Mouse (Mus musculus) c-Kit-negative CD71-positive TER-119-positive erythroid progenitor cells, embryonic 14.5 days (primary cell): ENCODE measurements around the gene Tead1.

Experiments used
- DNase-seq: peaks from one replicate; pipeline ENCODE4 v3.0.0-alpha.2; 2013; ENCODE audit warnings: low read depth, low spot score

Tead1 gene

DNA sequence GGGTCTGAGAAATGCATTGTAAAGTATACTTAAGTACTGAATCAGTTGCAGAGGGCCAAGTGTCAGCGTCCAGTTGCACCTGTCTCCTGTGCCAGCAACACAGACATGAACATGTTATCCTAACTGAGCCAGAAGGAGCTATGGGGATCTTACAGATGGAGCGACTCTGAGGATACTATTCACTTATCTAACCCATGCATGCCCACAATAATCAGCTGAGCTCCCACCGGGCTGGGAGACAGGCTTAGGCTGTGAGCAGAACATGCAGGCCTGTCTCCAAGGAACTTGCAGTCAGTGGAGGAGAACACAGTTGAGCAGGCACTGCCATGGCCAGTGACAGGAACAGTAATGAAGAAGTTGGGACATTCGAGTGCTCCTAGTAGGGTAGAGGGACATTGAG lies 42.7 kb downstream of the Tead1 start:
- no peak for DNase-seq

DNA sequence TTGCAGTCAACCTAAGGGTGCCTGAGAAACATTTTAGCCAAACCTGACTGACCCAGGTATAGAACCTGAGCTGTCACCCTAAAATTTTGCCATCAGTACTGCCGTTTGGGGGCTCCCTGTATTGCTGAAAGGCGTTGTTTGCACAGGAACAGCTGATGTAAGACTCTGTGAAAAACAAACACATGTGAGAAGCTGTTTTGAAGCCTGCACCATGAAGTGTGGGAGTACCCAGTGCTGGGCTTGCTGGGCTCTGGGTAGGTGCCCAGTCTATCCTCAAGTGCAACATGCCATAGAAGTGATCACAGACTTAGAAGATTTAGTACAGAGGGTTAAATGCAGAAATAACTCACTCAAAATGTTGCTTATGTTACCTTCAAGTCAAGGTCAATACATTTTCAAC lies 49.3 kb downstream of the Tead1 start:
- DNase-seq: no peak

DNA sequence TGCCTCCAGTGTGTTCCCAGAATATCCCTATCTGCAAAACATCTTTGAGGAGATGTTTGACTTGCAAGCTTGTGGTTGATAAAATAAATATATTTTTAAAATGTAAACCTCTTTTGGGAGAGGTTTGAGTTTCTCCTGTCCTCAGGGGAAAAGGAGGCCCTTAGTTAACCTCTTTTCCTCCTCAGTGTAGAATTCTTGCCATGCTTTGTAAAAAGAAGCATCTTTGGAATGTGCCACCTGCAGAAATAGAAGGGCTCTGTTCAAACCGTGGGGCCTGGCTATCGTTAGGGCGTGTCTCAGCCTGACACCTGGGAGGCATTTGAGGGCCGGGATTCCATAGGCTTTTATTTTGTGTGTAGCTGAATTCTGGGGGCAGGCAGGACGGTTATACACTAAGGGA lies 51.1 kb downstream of the Tead1 start:
- no peak for DNase-seq

DNA sequence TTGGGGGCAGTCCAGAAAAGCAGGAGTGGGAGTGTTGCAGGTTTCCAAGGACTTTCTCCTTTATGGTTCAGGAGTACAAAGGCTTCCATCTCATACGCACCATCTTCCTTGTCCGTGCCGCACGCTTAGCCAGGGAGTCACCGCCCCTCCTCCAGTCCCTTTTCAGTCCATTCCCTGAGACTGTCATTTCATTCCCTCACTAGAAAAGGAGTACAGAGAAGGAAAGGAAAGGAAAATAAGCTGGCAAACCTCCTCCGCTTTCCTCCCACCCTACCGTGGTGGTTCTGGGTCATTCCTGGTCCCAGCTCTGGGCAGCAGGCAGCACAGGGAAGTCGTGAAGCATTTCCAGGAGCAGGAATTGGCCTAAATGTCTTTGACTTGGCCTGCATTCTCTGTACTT lies 52.5 kb downstream of the Tead1 start:
- DNase-seq: no peak

DNA sequence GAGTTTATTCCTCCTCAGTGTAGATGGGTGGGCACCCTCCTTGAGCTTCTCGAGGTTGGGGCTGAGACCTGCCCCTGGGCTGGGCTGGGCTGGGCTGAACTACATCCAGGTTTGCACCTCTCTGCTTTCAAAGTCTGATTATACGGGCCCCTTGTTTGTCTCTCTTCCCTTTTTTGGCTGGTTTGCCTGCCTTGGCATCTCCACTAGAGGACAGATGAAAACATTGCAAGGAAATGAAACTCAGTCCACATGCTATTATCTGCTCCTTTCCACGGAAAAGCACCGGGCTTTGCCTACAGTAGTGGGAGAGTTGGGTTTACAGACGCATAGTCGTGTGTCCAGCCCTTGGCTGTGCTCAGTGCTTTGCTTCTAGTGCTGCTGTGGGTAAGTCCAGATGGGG lies 60.1 kb downstream of the Tead1 start:
- DNase-seq: no peak

DNA sequence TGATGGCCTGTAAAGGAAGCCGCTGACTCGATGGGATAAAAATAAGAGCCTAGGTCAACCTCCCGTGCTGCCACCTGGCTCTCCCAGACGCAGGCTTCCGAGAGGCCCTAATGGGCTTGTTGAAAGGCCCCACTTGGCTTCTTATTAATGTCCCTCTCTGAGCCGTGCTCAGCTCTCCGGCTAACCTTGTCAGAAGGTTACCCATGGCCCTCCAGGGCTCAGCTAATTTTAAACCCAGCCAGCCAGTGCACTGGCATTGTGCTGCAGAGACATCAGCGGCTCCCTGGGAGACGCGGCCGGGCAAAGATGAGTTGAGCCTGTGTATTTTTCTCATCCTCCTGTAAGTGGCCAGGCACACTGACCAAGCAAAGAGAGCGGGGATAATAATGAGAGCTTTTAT lies 62.7 kb downstream of the Tead1 start:
- DNase-seq: no peak

DNA sequence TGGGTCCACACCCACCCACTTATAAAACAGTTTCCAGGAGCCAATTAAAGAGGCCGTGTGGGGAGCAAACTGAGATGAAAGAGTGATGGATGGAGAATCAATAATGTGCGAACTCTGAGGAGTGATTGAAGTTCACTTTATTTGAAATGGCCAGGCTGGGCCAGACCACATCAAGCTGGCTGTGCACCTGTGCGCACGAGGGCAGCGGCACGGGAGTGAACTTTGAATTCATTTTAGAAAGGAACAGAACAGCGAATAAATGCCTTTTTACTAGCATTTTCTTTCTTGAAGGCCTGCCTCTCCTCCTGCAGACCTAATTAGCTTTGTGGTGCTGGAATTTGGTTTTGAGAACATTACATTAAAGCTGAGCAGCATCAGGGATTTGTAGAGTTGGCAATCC lies 63.9 kb downstream of the Tead1 start:
- no peak for DNase-seq

DNA sequence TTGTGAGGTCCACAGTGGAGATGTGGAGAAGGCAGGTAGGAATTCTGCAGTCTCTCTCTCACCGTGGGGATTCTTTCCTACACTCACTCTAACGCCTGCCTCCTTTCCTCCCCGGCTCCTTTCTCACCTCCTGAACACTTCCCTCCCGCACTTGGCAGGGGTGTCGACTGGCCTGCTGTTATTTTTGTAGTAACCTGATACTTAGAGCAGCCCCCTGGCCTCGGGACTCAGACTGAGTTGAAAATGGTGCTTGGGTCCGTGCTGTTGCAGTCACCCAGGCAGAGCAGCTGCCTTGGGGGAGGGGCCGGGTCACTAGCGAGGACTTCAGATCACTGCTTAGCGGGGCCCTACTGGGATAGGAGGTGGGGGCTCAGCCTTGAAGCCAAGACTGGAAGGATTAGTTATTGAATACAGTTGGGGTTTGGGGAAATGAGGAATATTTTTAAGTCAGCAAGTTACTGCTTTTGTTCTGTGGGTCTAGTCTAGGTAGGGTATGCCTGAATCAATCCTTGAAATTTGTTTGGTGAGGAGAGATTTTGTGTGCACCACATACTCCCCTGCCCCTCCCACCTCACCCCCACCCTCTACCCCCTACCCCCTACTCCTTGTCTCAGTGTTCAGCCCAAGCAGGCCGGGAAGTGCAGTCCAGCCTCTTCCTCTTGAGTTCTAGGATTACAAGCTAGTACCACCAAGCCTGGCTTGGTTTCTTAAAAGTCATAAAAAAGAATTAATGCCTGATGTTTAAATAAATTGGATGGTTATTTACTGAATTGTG lies 64.7 kb downstream of the Tead1 start:
- no peak for DNase-seq

DNA sequence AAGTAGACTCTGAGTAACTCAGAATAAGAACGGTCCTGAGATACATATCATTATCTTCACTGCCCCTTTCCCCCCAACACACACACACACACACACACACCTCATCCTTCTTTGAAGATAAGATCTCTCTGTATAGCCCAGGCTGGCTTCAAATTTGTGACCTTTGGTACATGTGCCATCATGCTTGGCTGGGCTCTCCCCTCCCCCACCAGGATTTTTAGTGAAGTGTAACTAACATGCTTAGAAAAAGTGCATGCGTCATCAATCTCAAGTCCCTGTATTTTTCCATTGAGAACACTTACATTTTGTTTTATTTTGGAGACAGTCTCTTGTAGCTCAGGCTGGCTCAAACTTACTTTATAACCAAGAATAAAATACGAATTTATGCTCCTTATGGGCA lies 68.1 kb downstream of the Tead1 start:
- DNase-seq: no peak

DNA sequence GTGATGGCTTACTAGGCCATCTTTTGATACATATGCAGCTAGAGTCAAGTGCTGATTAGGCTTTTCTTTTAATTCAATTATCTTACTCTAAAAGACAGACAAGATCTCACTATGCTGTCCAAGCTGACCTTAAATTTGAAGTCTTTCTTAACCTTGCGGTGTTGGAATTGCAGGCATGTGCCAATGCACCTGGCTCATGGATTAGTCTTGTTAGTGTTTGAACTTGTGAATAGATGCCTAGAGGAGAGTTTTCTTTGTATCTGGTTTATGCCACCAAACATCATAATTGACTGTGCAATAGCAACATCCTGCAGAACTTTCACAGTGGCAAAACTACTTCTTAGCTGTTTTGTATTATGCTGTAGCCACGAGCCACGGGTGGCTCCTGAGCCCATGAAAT lies 68.7 kb downstream of the Tead1 start:
- no peak for DNase-seq

DNA sequence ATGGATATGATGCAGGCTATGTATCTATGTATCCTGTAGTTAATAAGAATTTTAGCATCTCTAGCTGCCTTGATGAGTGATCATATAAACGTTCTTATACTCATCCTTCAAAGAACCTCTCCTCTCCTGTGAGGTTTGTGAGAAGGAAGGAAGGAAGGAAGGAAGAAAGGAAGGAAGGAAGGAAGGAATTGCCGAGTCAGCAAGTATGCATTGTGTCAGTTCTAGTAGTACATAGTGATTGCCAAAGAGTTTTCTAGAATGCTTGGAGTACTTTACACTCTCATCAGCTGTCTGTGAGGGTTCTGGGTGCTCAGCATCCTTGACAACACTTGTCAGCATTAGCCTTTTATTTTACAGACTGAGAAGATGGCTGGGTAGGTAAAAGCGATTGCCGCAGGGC lies 69.2 kb downstream of the Tead1 start:
- no peak for DNase-seq

DNA sequence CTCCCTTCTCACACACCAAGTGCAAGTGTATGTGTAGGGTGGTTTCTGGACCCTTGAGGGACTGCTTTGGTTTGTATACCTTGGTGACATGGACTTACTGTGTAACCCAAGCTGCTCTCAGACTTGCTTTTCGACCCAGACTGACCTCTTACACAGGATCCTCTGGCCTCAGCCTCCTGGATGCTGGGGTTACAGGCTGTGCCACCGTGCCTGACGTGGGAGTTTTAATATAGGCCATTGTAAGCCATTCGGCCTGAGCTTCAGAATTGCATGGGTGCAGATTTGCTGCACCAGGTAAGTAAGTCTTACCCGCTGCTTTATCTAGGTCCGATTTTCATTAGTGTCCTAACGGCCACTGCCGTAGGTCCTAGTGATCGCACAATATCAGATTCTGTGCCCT lies 71.0 kb downstream of the Tead1 start:
- no peak for DNase-seq

DNA sequence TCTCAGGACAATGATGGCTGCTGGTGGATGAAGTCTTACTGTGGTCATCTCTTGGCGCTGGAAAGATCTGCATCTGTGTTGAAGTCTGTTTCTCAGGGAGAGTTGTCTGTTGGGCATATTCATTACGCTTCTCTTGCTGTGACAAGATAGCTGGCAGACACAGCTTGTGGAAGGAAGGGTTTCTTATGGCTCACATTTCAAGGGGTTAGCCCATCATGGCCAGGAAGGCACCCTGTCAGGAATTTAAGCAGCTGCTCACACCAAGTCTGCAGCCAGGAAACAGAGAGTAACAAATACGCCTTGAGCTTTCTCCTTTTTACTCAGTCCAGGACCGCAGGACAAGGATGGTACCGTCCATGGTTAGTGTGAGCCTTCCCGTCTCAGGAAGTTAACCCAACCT lies 73.2 kb downstream of the Tead1 start:
- DNase-seq: no peak

DNA sequence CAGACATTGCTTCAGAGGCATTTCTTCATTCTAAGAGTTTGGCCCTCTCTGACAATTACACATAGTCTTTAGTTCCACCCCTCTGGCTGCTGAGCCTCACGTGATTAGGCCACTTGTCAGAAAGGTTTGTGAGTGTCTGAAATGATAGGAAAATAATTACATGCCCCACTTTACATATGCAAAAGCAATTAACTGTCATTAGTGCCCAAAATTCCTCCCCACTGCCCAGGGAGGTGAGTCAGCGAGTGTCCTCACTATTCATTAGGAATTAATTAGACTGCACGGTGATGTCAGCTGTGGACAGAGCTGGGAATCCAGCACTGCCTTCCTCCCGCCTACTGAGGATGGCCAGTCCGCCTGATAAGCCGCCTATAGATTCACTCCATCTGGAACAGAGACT lies 74.2 kb downstream of the Tead1 start:
- no peak for DNase-seq

DNA sequence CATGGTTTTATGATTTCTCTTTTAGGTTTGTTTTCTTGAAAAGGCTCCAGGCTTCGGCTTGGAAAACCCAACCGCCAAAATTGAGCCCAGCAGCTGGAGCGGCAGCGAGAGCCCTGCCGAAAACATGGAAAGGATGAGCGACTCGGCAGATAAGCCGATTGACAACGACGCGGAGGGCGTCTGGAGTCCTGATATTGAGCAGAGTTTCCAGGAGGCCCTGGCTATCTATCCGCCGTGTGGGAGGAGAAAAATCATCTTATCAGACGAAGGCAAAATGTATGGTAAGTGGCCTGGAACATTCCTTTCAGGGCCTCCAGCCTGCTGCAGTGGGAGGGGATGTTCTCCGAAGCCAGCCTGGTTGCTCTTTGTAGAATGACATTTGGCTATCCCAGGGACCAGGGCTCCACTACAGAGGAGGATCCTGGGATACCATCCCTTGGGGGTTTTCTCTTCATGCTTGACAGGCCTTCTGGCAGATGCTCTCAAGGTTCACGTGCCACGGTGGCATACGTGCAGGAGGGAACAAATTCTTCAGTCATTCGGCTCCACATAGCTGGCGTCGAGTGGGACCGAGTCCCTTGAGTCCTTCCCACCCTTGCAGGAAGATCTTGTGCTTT lies 80.3 kb downstream of the Tead1 start:
- no peak for DNase-seq

DNA sequence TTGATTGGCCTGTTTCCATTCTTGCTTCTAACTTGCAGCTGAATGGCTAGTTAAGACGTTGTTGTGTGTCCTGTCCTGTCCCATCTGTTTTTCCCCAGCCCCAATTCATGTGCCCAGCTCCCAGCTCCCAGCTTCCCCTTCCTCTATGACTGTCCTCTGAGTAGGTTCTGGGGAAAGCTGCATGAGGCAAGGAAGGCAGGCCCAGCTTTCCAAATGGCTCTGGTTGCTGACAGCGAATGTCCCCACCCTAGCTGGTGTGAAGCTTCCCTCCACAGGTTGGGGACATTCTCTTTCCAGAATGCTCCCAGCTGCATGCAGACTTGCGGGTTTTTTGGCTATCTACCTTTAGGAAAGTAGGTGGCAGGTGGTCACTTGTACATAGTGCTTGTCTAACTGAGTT lies 81.2 kb downstream of the Tead1 start:
- no peak for DNase-seq

DNA sequence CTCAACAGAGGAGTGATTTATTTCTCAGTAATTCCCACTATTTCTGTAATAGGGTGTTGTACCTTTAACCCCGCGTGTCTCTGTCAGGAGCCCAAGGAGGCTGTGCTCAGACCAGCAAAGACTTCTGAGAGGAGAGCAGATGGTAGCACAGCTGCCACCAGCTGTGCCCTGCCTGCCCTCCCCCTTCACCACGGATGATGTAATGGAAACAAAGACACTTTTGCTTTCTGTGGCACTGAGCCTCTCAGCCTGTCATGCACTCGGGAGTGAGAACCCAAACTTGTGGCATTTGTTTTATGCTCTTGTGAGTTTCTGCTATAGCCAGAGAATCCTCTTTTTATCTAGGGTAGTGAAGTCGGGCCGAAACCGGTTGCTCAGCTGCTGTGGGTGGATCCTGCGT lies 81.7 kb downstream of the Tead1 start:
- DNase-seq: no peak

DNA sequence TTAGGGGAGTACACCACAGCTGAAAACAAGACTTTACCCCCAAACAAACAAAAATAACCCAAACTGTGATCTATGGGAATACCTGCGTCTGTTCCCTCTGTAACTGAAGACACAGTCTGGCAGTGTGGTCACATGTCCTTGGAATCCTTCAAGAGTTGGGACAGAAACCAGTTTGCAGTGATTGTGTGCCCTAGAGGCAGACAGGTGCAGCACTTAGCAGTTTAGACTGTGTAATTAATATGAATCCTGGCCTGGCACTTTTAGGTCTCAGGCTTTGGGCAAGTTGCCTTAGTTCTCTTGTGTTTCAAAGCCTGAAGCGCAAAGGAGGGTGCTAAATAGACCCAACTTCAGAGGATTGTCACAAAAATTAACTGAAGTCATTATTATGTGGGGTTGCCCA lies 83.8 kb downstream of the Tead1 start:
- DNase-seq: no peak

DNA sequence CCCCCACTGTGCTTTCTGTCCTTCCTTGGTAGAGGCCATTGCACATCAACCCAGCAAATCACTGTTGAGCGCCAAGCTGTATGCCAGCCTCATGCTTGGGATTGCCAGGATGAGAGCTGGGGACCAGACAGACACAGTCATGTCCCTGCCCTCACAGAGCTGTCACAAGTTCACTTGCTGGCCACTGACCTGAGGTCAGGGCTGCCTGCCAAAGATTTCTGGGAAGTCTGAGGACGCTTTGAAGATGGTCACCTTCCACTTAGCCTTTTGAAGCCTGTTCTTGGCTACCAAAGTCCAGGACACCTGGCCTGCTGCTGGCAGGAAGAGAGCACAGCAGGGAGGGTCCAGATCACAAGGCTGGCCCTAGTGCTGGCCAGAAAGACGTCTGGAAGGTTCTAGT lies 84.4 kb downstream of the Tead1 start:
- no peak for DNase-seq

DNA sequence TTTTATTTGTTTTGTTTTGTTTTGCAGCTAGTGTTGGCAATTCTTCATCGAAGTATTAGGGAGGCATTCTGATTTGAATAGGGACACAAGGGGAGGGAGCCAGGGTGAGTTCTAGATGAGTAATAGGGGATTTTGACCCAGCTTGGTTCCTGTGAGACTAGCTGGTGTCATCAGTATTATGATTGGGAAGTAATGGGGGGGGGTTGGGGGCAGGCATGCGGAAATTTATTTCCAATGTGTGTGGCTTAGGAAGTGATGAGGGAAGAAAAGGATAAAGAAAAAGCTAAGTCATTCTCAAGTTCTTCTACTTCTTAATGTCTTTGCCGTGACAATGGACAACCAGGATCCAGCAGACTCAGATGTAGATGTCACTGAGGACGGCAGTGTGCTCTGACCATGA lies 85.8 kb downstream of the Tead1 start:
- no peak for DNase-seq

DNA sequence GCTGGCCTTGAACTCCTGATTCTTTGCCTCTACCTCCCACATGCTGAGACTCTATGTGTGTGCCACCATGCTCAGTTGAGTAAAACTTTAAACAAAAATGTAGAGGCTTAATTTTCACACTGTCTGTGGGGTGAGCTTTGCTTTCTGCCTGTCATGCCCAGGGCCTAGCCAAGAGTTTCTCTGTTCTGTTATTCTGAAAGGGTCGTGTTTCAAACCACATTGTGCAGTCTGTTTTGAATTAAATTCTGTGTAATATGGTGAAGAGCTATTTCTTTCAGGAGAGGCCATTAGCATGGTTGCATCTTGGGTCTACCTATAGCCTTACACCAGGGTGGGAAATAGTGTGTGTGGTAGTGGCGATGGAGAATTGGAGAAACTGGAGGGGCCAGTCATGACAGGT lies 90.7 kb downstream of the Tead1 start:
- no peak for DNase-seq

DNA sequence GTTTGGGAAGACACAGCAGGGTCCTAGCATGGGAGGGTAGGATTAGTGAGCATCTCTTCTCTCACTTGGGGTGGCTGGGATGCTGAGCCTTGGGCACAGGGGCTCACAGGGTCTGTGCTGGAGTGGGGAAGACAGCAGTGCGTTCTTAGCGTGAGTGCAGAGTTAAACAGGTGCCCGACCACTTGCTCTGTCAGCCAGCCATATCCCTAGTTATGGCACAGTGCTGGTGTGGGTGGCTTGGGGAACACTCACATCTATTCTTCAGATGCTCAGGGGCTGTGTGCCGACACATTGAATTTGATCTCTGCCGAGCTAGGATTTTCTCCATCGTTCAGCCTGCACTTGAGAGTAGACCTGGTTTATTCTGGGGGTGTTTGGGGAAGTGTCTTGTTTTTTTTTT lies 92.3 kb downstream of the Tead1 start:
- DNase-seq: no peak

DNA sequence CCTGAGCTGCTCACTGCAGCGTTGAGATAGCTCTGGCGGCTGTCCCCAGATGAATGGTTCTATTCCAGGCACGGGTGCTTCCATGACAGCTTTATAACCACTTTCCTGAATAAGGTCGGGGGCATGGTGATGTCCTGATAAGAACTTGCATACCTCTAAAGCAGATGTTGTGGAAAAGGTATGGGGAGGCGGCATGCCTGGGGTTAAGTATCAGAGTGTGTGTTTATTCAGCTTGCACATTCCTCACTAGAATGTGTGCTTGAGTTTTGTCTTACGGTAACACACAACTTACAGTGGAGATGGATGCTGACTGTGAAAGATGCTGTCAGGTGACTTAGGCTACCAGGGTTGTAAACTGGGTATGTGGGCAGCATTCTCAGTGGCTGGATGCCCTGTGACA lies 93.7 kb downstream of the Tead1 start:
- DNase-seq: no peak

DNA sequence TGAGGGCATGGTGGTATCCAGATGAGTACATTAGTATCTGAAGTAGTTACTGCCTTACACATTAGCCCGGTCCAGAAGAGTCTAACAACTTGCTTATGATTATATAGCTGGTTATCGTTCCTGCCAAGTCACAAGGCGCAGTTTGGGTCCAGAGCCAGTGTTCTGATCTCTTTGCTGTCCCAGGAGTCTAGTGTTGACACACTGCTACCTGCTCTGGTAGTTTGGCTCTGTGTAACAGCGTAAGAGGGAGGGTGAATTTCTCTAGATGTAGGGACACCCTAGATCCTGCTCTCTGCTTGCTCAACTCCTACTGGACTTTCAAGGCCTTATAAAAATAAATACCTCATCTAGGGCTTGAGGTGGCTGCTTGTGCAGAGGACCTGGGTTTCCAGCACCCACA lies 94.5 kb downstream of the Tead1 start:
- DNase-seq: no peak
